Mouse (Mus musculus): ENCODE measurements around the gene Prrt1. TPM values are rescaled to one million over a fixed set of nuclear protein-coding genes. Genes with fewer than 3 reads are reported as not detected.

Gene Prrt1
- polyA plus RNA-seq, 1 experiment from 2014 or later: 0.11 TPM

DNA sequence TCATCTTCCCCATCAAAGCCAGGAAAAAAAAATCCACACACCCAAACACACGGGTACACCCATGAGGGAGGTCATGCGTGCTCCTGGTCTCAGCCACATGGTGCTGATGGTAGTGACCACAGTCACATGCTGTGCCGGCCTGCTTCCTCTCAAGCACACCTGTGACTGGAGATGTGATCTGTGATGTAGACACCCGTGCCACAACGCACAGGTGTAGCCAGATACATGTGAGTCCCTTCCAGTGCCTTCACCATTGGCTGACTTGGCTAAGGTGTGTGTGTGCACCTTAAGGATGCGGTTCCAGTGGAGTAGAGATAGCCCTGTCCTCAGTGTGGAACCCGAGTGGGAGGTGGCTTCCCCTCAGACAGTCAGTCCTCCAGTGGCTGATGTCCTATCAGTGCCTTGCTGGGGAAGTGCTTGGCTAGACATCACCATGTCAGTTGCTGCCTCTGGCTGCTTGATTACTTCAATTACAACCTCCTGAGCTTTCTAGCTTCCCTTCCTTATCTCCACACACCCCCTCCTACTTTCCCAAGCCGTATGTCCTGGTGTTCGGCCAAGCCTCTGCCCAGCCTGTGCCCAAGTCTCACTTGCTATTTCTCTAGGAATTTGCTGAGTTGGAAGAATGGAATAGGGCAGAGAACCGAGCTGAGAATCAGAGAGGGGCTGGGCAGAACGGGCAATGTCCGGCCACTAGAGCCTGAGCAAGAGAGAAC lies 30.0 kb downstream of the Prrt1 start:
- Histone ChIP-seq H3K36me3 (peaks cover 4% of the 10 kb centered on the region; the same call in 1 of the 2 replicates), H3K27me3 (ENCODE audit: insufficient read depth, poor library complexity, severe bottlenecking) (peaks cover 53% of the 10 kb centered on the region), H3K27ac (no peak overlapping the region), H3K4me1 (peaks cover 50% of the 10 kb centered on the region), H3K9me3 (no peaks in the 10 kb centered on the region), H3K4me3 (no peak overlapping the region; the same call in 1 of the 2 replicates)
- DNase-seq (ENCODE audit: low spot score): no peak
- WGBS: 48% methylated on average over 12 of the region's 12 CpGs

DNA sequence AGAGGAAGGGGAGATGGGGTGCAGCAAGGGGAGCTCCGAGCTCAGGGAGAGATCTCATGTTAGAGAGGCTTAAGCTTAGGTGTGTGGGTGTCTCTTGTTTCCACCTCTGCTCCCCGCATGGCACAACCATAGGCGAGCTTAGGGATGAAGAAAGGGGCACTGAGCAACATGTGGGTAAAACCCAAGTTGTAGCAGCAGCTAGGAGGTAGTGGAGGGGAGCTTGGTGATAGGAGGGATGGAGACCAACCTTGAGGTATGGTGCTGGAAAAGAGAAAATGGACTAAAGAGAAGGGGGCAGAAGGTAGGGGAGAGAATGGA lies 30.5 kb downstream of the Prrt1 start:
- DNase-seq (ENCODE audit: low spot score): no peak
- Histone ChIP-seq H3K36me3 (no peaks in the 10 kb centered on the region), H3K27me3 (ENCODE audit: insufficient read depth, poor library complexity, severe bottlenecking) (peaks cover 54% of the 10 kb centered on the region), H3K4me3 (no peak overlapping the region; the same call in 1 of the 2 replicates), H3K27ac (no peak overlapping the region), H3K9me3 (no peaks in the 10 kb centered on the region), H3K4me1 (peaks cover 45% of the 10 kb centered on the region)
- WGBS: 56% methylated on average over 3 of the region's 3 CpGs

DNA sequence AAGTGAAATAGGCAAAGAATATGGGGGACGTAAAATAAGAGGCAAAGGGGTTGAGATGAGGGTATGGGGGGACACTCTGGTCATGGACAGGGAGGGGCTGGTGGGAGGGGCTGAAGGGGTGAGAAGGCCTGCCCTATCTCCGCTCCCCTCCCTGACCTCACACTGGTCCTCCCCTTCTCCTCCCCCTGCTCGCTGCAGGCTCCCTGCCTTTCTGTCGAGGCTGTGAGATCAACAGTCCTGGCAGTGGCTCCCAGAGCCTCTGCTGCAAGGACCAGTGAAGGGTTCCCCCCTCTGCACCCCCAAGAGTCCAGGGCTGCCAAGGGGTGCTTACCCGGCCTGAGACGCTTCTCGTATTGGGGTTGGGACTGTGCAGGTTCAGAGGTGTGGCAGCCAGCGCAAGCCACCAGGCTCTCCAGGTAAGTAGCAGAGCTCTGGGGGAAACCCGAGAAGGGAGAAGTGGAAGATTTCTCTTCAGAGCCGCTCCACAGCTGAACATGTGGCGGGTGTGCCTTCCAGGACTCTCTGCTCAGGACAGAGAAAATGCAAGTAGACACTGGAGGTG lies 31.0 kb downstream of the Prrt1 start:
- Histone ChIP-seq H3K27ac (no peak overlapping the region), H3K27me3 (ENCODE audit: insufficient read depth, poor library complexity, severe bottlenecking) (peaks cover 54% of the 10 kb centered on the region), H3K36me3 (no peaks in the 10 kb centered on the region), H3K4me1 (peaks cover 40% of the 10 kb centered on the region), H3K4me3 (no peak overlapping the region), H3K9me3 (no peaks in the 10 kb centered on the region)
- WGBS: 41% methylated on average over 9 of the region's 11 CpGs
- no peak for DNase-seq (ENCODE audit: low spot score)

DNA sequence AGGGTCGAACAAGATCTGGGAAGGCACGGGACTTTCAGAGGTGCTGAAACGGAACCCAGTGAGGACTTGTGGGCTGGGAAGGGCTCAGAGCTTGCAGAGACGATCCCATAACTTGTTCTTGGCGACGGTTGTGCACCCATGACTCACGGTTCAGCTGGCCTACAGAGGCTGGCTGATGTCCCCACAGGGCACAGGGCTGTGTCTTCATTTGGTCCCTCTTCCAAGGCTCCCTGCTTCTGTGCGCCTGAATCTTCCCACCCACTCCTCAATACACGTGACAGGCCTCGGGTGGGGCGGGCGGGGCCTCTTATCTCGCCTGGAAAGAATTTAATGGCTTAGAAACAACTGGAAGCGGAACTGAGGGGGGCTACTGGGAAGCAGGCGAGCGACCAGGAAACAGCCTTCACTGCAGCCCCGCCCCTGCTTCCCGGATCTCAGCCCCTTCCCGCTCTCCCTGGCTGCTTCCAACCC lies 31.8 kb downstream of the Prrt1 start:
- Histone ChIP-seq H3K27ac (0 out of 2 replicates have a peak overlapping the region, but pooled peaks have one; percentile 16), H3K27me3 (ENCODE audit: insufficient read depth, poor library complexity, severe bottlenecking) (peaks cover 62% of the 10 kb centered on the region), H3K9me3 (no peaks in the 10 kb centered on the region), H3K4me1 (peaks cover 32% of the 10 kb centered on the region), H3K4me3 (peak overlapping the region; percentile 43), H3K36me3 (no peaks in the 10 kb centered on the region)
- DNase-seq (ENCODE audit: low spot score): no peak
- WGBS: 9% methylated on average over 19 of the region's 19 CpGs

DNA sequence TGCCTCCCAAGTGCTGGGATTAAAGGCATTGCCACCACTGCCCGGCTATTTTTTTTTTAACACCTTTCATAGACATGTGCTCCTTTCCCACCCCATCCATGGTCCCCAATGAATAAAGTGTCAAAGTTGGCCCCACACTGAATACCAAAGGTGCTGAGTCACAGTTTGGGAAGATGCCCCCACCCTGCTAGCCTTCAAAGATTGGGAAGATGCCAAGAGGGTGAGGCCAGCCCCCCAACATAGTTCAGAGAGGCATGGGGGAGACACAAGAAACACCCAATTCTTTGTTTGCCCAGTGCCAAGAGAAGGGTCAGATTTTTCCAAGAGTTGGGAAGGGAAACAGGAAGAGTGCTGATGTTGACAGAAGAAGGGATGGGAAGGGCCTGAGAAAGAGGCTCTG lies 33.1 kb downstream of the Prrt1 start:
- no peak overlapping the region for H3K27ac ChIP-seq
- no peaks in the 10 kb centered on the region for H3K9me3 ChIP-seq
- no peak overlapping the region for H3K4me3 ChIP-seq
- 77% methylated on average over 1 of the region's 1 CpGs for WGBS
- no peak for DNase-seq (ENCODE audit: low spot score)
- H3K27me3 ChIP-seq (ENCODE audit: insufficient read depth, poor library complexity, severe bottlenecking): peaks cover 62% of the 10 kb centered on the region
- peaks cover 24% of the 10 kb centered on the region for H3K4me1 ChIP-seq
- H3K36me3 ChIP-seq: no peaks in the 10 kb centered on the region

DNA sequence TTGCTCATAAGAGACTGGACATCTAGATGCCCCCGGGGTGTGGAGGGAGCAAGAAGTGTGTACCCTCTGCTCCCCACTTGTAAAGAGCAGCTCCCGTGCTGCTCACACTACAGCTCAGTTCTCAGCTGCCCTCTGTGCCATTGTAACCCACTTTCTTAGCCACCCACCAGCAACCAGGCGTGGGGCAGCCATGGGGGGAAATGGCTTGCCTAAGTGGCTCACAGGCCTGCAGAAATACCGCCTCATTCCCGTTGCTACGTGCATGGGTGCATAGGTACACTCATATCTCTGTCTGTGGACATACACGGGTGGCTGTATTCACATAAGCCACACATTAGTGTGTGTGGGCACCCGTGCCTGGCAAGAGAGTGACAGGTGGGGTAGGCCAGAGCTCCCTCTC lies 33.6 kb downstream of the Prrt1 start:
- no peaks in the 10 kb centered on the region for H3K9me3 ChIP-seq
- H3K4me3 ChIP-seq: no peak overlapping the region
- H3K4me1 ChIP-seq: peaks cover 24% of the 10 kb centered on the region
- WGBS: 83% methylated on average over 8 of the region's 8 CpGs
- no peak for DNase-seq (ENCODE audit: low spot score)
- peaks cover 62% of the 10 kb centered on the region for H3K27me3 ChIP-seq (ENCODE audit: insufficient read depth, poor library complexity, severe bottlenecking)
- H3K27ac ChIP-seq: no peak overlapping the region
- H3K36me3 ChIP-seq: no peaks in the 10 kb centered on the region

DNA sequence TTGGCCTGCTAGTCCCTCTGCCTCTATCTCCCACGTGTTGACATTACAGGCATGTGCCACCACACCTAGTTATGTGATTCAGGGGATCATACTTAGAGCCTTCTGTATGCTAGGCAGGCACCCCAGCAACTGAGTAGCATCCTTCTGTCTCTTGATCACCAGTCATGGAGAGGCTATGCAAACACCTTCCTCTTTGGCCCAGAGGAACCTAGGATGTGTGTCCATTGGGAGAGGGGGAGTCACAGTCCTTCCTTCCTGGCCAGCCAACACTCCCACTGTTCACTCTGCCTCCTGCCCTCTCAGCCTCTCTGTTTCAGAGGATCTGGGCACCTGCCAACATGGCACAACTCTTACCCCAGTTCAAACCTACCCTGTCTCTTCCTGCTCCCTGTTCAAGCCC lies 34.2 kb downstream of the Prrt1 start:
- Histone ChIP-seq H3K4me1 (peaks cover 24% of the 10 kb centered on the region), H3K27ac (no peak overlapping the region), H3K9me3 (no peaks in the 10 kb centered on the region), H3K27me3 (ENCODE audit: insufficient read depth, poor library complexity, severe bottlenecking) (peaks cover 60% of the 10 kb centered on the region), H3K4me3 (no peak overlapping the region), H3K36me3 (no peaks in the 10 kb centered on the region)
- DNase-seq (ENCODE audit: low spot score): no peak
- 48% methylated on average over 1 of the region's 1 CpGs for WGBS

DNA sequence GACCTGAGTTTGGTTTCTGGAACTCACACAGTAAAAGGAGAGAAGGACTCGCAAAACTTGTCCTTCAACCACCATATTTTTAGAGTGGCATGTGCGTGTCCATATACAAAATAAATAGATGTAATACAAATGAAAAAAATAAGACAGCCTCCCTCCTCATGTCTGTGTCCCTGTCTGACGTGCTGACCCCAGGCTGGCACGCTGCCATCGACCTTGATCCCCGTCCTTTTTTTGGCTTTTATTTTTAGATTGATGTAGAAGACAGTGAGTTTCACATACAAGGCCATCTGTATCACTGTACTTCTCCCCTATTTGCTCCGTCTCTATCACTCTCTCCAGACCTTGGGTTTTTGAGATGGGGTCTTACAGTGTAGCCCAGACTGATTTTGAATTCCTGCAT lies 35.1 kb downstream of the Prrt1 start:
- Histone ChIP-seq H3K36me3 (no peaks in the 10 kb centered on the region), H3K4me3 (no peak overlapping the region), H3K4me1 (peaks cover 20% of the 10 kb centered on the region), H3K27ac (no peak overlapping the region), H3K27me3 (ENCODE audit: insufficient read depth, poor library complexity, severe bottlenecking) (peaks cover 58% of the 10 kb centered on the region), H3K9me3 (no peaks in the 10 kb centered on the region)
- WGBS: 68% methylated on average over 7 of the region's 7 CpGs
- no peak for DNase-seq (ENCODE audit: low spot score)

DNA sequence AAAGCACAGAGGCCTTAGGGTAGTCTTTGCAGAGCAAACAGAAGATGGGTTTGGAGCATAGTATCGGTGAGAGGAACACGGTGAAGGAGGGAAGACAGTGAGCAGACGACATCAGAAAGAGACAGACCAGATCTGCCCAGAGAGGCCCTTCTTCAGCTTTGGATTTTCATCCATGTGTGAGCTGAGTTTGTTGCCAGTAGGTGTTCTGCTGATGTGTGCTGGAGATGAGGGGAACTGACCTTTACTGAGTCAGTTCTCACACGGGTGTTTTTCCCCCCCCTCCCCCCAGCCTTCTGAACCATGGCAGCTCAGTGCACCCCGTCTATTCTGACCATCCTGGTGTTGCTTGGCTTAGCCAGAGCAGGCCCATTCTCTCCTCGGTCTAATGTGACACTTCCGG lies 40.9 kb downstream of the Prrt1 start, which contains the start of gene Tnxb:
Gene Tnxb (plus strand): TSS at position 301 of the 400 bp plus-strand sequence.
- H3K36me3 ChIP-seq: no peaks in the 10 kb centered on the region
- H3K4me3 ChIP-seq: peak within 1 kb of the TSS; percentile 52
- peak within 1 kb of the TSS; percentile 47; the same call in 1 of the 2 replicates for H3K27ac ChIP-seq
- 57% methylated on average over 7 of the region's 7 CpGs for WGBS
- no peak for DNase-seq (ENCODE audit: low spot score)
- no peaks in the 10 kb centered on the region for H3K9me3 ChIP-seq
- peaks cover 72% of the 10 kb centered on the region for H3K27me3 ChIP-seq (ENCODE audit: insufficient read depth, poor library complexity, severe bottlenecking)
- peaks cover 27% of the 10 kb centered on the region for H3K4me1 ChIP-seq

DNA sequence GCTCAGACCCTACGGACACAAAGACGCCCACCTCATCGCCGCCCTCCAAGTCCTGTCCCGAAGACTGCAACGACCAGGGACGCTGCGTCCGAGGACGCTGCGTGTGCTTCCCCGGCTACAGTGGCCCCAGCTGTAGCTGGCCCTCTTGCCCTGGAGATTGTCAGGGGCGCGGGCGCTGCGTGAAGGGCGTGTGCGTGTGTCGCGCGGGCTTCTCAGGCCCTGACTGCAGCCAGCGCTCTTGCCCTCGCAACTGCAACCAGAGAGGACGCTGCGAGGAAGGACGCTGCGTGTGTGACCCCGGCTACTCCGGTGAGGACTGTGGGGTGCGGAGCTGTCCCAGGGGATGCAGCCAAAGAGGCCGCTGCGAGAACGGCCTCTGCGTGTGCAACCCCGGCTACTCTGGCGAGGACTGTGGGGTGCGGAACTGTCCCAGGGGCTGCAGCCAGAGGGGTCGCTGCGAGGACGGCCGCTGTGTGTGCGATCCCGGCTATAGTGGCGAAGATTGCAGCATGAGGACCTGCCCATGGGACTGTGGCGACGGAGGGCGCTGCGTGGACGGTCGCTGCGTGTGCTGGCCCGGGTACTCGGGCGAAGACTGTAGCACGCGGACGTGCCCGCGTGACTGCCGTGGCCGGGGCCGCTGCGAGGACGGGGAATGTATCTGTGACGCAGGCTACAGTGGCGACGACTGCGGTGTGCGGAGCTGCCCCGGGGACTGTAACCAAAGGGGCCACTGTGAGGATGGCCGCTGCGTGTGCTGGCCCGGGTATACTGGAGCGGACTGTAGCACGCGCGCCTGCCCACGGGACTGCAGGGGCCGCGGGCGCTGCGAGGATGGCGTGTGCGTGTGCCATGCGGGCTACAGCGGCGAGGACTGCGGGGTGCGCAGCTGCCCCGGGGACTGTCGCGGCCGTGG lies 42.1 kb downstream of the Prrt1 start:
- Histone ChIP-seq H3K4me1 (peaks cover 38% of the 10 kb centered on the region), H3K4me3 (peak overlapping the region; percentile 52), H3K27ac (peak overlapping the region; percentile 47; the same call in 1 of the 2 replicates), H3K9me3 (no peaks in the 10 kb centered on the region), H3K36me3 (no peaks in the 10 kb centered on the region), H3K27me3 (ENCODE audit: insufficient read depth, poor library complexity, severe bottlenecking) (peaks cover 73% of the 10 kb centered on the region)
- DNase-seq (ENCODE audit: low spot score): no peak
- WGBS: 11% methylated on average over 93 of the region's 93 CpGs

DNA sequence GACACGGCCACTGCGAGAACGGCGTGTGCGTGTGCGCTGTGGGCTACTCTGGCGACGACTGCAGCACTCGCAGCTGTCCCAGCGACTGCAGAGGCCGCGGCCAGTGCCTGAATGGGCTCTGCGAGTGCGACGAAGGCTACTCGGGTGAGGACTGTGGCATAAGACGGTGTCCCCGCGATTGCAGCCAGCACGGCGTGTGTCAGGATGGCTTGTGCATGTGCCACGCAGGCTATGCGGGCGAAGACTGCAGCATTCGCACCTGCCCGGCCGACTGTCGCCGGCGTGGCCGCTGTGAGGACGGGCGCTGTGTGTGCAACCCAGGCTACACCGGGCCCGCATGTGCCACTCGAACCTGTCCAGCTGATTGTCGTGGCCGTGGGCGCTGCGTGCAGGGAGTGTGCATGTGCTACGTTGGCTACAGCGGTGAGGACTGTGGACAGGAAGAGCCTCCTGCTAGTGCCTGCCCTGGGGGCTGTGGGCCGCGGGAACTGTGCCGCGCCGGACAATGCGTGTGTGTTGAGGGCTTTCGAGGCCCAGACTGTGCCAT lies 43.0 kb downstream of the Prrt1 start:
- Histone ChIP-seq H3K27me3 (ENCODE audit: insufficient read depth, poor library complexity, severe bottlenecking) (peaks cover 82% of the 10 kb centered on the region), H3K4me3 (peak overlapping the region; percentile 52), H3K9me3 (no peaks in the 10 kb centered on the region), H3K4me1 (peaks cover 41% of the 10 kb centered on the region), H3K36me3 (no peaks in the 10 kb centered on the region), H3K27ac (no peak overlapping the region)
- DNase-seq (ENCODE audit: low spot score): no peak
- 30% methylated on average over 49 of the region's 49 CpGs for WGBS

DNA sequence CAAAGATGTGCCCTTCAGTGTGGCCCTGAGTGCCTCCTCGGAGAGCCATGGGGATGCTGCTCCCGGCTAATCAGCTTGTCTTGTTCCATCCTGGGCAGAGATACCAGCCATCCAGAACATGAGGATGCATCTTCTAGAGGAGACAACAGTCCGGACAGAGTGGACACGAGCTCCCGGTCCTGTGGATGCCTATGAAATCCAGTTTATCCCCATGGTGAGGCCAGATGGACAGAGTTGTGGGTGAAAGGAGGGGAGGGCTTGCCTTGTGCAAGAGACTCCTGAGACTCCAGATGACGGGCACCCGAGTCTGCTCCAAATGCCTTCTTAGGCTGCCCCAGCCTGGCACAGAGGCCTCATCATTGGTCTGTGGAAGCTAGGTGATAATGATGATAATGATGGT lies 43.8 kb downstream of the Prrt1 start:
- Histone ChIP-seq H3K4me3 (no peak overlapping the region), H3K9me3 (no peaks in the 10 kb centered on the region), H3K4me1 (peaks cover 41% of the 10 kb centered on the region), H3K36me3 (no peaks in the 10 kb centered on the region), H3K27me3 (ENCODE audit: insufficient read depth, poor library complexity, severe bottlenecking) (peaks cover 90% of the 10 kb centered on the region), H3K27ac (no peak overlapping the region)
- WGBS: 78% methylated on average over 7 of the region's 7 CpGs
- no peak for DNase-seq (ENCODE audit: low spot score)

Measured in heart, embryonic 10.5 days (tissue).